Mouse (Mus musculus): ENCODE measurements at regions not wholly inside any gene's neighbourhood (a gene's known extent, or its start where the extent isn't known, plus 50 kb on each side); places are given as distances from the start of the nearest gene placed in this dataset.

- DNase-seq (ENCODE audit: low spot score in 2 of 2), result no peak
These were observed 109.6 kb upstream of the Dio3 start for GRCm38 (mm10) chr12:110169261-110169660.

DNA sequence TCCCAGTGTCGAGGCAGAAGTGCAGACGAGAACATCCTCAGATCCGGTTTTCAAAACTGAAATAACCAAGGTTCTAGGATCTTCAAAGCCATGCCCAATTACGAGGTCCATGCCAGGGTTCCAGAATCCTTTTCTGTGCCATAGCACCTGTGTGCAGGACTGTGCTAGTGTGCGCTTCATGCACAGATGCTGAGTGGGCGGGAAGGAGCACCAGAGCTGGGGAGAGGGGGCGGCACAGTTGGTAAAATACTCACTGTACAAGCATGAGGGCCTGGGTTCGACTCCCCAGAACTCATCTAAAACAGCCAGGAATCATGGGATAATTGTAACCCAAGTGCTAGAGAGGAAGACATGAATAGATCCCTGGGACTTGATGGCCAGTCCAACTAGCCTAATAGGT is 108.4 kb upstream of the Dio3 start:
- DNase-seq (ENCODE audit: low spot score in 2 of 2), result no peak

GRCm38 (mm10) chr12:110177826-110178225 is 101.0 kb upstream of the Dio3 start:
- DNase-seq (ENCODE audit: low spot score in 2 of 2), result no peak

DNA sequence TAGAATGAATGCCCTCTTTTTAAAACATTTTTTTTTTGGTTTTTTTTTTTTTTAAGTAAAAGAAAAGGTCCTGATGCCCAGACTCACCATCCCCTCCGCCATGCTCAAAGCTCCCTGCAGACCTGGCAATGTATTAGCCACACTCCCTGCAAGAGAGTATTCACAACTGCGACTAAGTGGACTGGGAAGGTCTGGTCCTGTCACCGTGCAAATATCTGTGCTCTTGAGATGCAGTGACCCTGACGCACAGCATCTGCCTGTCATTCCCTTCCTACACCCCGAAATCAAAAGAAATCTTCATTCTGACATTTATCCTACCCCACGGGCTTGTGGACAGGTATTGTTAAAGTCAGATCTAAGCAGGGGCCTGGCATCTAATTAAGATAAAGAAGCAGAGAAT is 95.4 kb upstream of the Dio3 start:
- no peak for DNase-seq (ENCODE audit: low spot score in 2 of 2)

GRCm38 (mm10) chr12:110185399-110185798 is 93.5 kb upstream of the Dio3 start:
- DNase-seq (ENCODE audit: low spot score in 2 of 2), result no peak

DNA sequence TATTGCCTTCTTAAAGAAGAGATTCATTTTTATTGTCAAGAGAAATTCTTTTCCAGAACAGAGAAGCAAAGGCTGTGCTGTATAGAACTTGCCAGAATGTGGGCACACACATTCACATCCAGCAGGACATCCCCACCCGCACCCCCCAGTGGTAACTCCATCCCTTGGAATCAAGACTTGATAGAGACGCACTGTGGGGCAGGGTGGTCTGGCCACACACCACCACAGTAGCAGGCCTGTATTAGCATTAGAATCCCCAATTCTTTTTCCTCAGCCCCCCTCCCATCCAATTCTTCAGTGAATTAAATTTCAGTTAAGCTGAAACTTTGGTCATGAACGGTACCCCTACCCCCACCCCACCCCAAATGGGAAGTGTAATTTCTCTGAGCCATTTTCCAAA is 92.5 kb upstream of the Dio3 start:
- no peak for DNase-seq (ENCODE audit: low spot score in 2 of 2)

GRCm38 (mm10) chr12:110186911-110187245 is 92.0 kb upstream of the Dio3 start:
- no peak for DNase-seq (ENCODE audit: low spot score in 2 of 2)

DNA sequence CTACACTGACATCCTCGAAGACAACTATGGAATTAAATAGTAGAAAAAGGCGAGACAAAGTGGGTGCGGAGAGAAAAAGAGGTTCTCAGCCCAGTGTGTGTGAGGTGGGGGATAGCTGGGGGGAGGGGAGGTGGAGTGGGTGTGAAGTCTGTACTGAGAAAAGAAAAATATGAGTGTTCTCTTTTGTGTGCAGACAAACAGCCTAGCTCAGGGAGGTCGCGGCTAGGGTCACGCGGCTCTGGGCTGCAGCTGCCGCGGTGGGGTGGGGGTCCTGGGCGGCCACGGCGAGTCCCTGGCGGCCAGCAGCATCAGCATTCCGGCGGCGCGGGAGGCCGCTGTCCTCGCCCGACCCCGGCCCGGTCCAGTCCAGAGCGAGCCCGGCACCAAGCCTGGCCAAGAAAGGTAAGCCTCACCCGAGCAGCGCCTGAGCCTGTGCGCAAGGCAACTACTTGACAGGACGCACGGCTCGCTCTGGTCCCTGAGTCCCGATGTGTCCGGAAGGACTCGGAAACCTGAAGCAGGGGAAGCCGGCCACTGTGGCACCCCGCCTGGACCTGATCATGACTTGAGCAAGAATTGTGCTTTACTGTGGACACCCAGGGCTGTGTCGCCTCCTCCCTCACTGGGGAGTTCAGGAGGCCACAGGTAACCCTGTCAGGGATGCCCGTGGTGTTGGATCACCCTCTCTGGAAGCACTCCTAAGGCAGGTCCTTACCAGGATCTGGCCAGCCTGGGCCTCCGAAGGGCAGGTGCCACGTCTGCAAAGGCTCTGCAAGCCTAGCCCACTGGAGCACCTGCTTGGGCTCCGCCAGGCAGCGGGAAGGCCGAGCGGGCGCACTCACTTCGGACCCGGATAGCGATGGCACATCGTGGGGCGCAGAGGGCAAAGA is 91.4 kb upstream of the Dio3 start:
- DNase-seq (ENCODE audit: low spot score in 2 of 2), result no peak

- no peak for DNase-seq (ENCODE audit: low spot score in 2 of 2)
These were observed 90.7 kb upstream of the Dio3 start for GRCm38 (mm10) chr12:110188136-110188631.

DNA sequence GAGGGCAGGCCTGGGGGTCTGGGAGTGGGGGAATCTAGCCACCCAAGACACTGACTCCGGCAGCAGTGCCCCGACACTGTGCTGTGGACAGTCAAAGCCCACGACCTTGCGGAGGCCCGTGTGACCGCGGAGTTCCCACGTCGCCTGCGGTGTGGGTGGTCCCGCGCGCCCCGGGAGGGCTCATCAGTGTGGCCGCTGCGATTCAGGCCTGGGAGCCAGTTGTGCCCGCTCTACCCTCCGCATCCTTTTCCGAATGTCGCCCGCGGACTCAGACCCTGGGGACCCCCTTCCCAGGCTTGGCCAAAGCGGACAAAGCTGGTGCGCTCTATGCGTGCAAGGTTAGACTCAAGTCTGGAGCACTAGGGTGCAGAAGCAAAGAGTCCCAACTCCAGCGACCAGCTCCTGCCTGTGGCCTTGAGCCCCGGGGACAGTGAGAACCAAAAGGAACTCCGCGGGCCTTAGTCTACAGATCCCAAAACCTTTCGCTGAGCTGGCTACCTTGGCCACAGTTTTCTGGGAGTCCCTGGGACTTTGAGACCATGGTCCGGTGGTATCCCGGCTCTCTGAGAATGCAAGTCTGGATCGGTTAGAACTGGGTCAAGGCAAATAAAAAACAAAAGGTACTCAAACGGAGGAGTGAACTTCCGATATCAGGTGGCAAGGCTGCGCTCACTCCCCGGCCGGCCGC is 90.1 kb upstream of the Dio3 start:
- no peak for DNase-seq (ENCODE audit: low spot score in 2 of 2)

- no peak for DNase-seq (ENCODE audit: low spot score in 2 of 2)
These were observed 89.6 kb upstream of the Dio3 start for GRCm38 (mm10) chr12:110189329-110189642.

DNA sequence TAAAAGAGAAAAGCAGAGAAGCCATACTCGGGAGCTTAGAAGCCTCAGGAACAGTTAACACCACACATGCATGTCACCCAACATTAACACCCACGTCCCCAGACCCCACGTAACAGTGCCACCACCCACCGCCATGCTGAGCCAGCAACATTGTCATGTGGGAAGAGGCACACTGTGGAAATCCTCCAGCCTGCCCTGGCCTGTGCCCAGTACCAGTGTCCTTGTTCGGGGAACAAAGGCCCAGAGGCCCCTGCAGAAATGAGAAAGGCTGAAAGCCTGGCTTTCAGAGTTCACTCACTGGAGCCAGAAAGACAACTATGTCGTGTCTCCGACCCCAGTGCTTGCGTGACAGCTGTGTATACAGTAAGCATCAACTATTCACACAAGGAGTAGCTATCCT is 86.7 kb upstream of the Dio3 start:
- DNase-seq (ENCODE audit: low spot score in 2 of 2), result no peak

DNA sequence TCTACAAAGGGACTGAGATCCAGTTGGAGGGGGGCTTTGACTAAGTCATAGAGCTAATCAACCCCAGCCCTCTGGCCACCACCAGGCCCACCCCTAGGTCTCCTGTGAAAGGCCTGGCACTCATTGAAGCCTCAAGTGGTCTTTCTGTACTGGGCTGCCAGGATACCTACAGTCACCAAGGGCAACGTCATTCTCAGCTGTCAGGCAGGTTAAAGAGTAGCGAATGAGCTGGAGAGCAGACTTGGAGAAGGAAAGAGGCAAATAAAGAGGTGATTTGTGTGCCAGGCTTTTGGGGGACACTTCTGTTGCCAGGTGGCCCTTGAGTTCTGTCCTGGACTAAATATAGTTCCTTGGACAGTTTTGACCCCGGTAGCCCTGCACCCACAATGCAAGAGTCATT is 81.5 kb upstream of the Dio3 start:
- no peak for DNase-seq (ENCODE audit: low spot score in 2 of 2)

DNA sequence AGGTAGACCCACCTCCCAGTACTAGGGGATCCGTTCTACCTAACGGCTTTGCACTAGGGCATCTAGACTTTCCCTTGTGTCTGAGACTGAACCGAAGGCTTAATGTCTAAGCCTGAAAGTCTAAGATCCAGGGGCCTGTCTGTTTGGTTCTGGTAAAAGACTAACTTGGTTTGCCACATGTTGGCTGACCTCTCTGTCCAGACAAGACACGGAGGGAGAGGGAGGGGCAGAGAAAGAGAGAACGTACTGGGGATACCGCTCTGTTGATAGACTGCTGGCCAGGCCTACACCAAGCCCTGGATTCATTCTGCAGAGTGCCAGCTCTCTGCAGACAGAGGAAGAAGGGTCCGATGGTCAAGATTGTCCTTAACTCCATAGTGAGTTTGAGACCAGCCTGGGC is 78.4 kb upstream of the Dio3 start:
- no peak for DNase-seq (ENCODE audit: low spot score in 2 of 2)

- no peak for DNase-seq (ENCODE audit: low spot score in 2 of 2)
These were observed 78.0 kb upstream of the Dio3 start for GRCm38 (mm10) chr12:110200887-110201286.

DNA sequence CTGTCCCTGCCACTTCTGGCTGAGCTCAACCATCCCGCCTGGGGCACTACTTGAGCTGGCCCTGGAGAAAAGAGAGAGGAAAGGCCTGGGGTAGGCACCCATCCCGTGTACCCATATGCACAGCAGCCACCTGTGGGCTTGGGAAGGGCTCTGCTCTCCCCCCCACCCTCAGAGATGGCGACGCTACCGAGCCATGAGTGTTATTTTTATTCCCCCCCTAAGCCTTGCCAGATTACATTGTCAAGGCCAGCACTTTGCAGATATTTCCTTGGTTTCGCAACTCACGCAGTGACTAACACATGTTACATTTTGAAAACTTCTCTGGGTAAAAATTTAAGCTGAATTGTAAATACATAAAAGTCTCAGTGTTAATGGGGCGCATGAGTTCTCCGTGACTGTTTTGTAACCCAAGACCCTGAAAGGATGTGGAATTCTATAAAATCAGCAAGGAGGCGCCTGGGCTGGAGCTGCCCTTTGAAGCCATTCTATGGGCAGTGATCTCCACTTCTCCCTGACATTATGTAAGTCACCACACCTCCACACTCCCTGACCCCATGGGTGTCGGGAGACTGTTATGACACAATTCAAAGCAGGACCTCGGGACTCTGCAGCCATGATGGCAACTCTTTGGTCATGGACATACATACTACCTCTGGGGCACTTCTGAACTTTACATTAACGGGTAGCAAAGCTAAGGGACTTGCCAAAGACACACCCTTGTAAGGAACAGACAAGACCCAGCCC is 75.4 kb upstream of the Dio3 start:
- no peak for DNase-seq (ENCODE audit: low spot score in 2 of 2)

GRCm38 (mm10) chr12:110204246-110204989 is 74.5 kb upstream of the Dio3 start:
- DNase-seq (ENCODE audit: low spot score in 2 of 2), result no peak

- DNase-seq (ENCODE audit: low spot score in 2 of 2), result no peak
These were observed 72.6 kb upstream of the Dio3 start for GRCm38 (mm10) chr12:110206271-110206670.

DNA sequence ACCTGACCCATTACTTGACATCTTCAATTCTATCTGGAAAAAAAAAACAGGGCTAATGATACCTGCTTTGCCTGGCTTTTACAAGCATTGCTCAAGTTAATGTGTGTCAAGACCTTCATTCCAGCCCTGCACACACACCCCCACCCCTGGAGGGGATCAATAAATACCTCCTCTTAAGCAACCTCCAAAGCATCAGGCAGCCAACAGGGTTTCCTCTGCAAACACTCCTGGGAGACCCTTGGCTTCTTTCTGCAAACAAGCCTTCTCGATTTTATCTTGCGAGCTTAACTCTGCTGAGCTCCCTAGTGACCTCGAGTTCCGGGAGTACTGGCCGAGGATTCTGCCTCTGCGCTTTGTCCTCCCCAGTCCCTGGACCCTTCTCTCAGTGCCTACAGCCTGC is 72.1 kb upstream of the Dio3 start:
- no peak for DNase-seq (ENCODE audit: low spot score in 2 of 2)

GRCm38 (mm10) chr12:110207246-110207852 is 71.5 kb upstream of the Dio3 start:
- DNase-seq (ENCODE audit: low spot score in 2 of 2), result no peak

- no peak for DNase-seq (ENCODE audit: low spot score in 2 of 2)
These were observed 66.2 kb upstream of the Dio3 start for GRCm38 (mm10) chr12:110212716-110213115.

Measured in gastrocnemius, adult 8-10 months (tissue).